Mouse (Mus musculus) heart, adult 2 months (tissue): Measurements from ENCODE around the gene Prtg.

Experiments
- CTCF ChIP-seq: fragments of 200-600 bp; IDR thresholded peaks from 2 replicates; pipeline ENCODE4 v1.8.1; 2022; ENCODE audit warnings: antibody characterized with exemption, mild to moderate bottlenecking, moderate library complexity
- POLR2A ChIP-seq: fragments of 200-500 bp; IDR thresholded peaks from 2 replicates; pipeline ENCODE4 v1.6.1; 2011; ENCODE audit warnings: mild to moderate bottlenecking, low read depth, low read length, control low read depth; ENCODE audit not compliant: insufficient read depth

DNA sequence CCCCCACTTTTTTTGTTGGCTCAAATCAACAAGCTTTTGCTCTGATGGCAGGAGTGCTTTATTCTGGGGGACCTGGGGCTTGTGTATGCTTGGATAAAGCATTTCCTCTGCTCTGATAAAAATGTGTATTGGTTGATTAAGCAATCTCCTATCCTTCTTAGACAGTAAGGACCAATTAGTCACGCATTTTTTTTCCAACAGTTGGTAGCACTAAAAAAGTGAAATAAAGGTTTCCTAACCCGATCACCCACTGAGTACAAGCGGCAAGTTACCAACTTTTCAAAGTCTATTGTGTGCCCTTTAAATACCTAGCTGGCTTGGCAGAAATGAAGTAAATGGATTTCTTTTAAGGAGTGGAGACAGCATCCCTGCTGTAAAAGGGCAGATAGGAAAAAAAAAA is 1.9 kb downstream of the Prtg start:
- no peak for TF ChIP-seq POLR2A
- no peak for TF ChIP-seq CTCF
